Mouse (Mus musculus) MEL (cell line): ENCODE results near the gene H2-Eb2. TPM values are rescaled to one million over a fixed set of nuclear protein-coding genes. Genes with fewer than 3 reads are reported as not detected.

Experiments used
- DNase-seq: peaks from one replicate; pipeline ENCODE4 v3.0.0; 2011; ENCODE audit warnings: low read depth, low spot score
- H3K27ac ChIP-seq: 2 replicates; pipeline ENCODE4 v1.5.1; 2012; ENCODE audit warnings: low read depth, mild to moderate bottlenecking, control low read depth, low read length, moderate library complexity; ENCODE audit not compliant: control insufficient read depth
- H3K27me3 ChIP-seq, 2 experiments: fragments of 150-350 bp in 1 of 2; sonication (generic) in 1 of 2; 2 replicates each; pipeline ENCODE4 v1.6.1; 2012; ENCODE audit warnings: low read length in 2 of 2, mild to moderate bottlenecking in 2 of 2, improper control_type of control experiment in 1 of 2, moderate library complexity in 1 of 2; ENCODE audit not compliant: insufficient read depth in 2 of 2, control insufficient read depth in 1 of 2
- H3K36me3 ChIP-seq, 2 experiments: 2 replicates each; pipeline ENCODE4 v1.6.1; 2012 to 2014; ENCODE audit warnings: low read length in 2 of 2, improper control_type of control experiment in 1 of 2, inconsistent platforms in 1 of 2, mild to moderate bottlenecking in 1 of 2; ENCODE audit not compliant: insufficient read depth in 2 of 2, control insufficient read depth in 1 of 2
- H3K4me1 ChIP-seq, 2 experiments: fragments of 150-350 bp in 1 of 2; sonication (generic) in 1 of 2; 2 replicates each; pipeline ENCODE4 v1.6.1; 2012; ENCODE audit warnings: low read length in 2 of 2, improper control_type of control experiment in 1 of 2, mild to moderate bottlenecking in 1 of 2; ENCODE audit not compliant: insufficient read depth in 2 of 2, control insufficient read depth in 1 of 2
- H3K4me3 ChIP-seq, 2 experiments: fragments of 150-350 bp in 1 of 2; sonication (generic) in 1 of 2; 2 replicates each; pipeline ENCODE4 v1.5.1; 2012; ENCODE audit warnings: low read depth in 2 of 2, low read length in 2 of 2, mild to moderate bottlenecking in 2 of 2, moderate library complexity in 2 of 2, control low read depth in 1 of 2, improper control_type of control experiment in 1 of 2; ENCODE audit not compliant: control insufficient read depth in 1 of 2, insufficient read depth in 1 of 2
- H3K79me2 ChIP-seq: 2 replicates; pipeline ENCODE4 v1.6.1; 2012; ENCODE audit warnings: mild to moderate bottlenecking, low read length, moderate library complexity; ENCODE audit not compliant: control insufficient read depth, poor library complexity, insufficient read depth
- H3K9ac ChIP-seq: 2 replicates; pipeline ENCODE4 v1.6.1; 2012; ENCODE audit warnings: low read depth, mild to moderate bottlenecking, control low read depth, low read length, moderate library complexity; ENCODE audit not compliant: control insufficient read depth, poor library complexity, severe bottlenecking
- H3K9me3 ChIP-seq: fragments of 150-350 bp; sonication (generic); replicated peaks from 2 replicates; pipeline ENCODE4 v1.6.1; 2012; ENCODE audit warnings: mild to moderate bottlenecking, low read length, improper control_type of control experiment, moderate library complexity; ENCODE audit not compliant: insufficient read depth
- CHD2 ChIP-seq: IDR thresholded peaks from 2 replicates; pipeline ENCODE4 v1.6.1; 2011; ENCODE audit warnings: low read length, improper control_type of control experiment
- CTCF ChIP-seq, 3 experiments: IDR thresholded peaks in 2 of 3; conservative IDR thresholded peaks in 1 of 3; 2 replicates each; pipeline ENCODE4 v1.5.1; 2011 to 2012; ENCODE audit warnings: low read length in 3 of 3, low read depth in 2 of 3, mild to moderate bottlenecking in 2 of 3, improper control_type of control experiment in 1 of 3, inconsistent platforms in 1 of 3, mixed read lengths in 1 of 3, moderate library complexity in 1 of 3; ENCODE audit not compliant: control insufficient read depth in 1 of 3, insufficient read depth in 1 of 3, poor library complexity in 1 of 3, severe bottlenecking in 1 of 3
- GATA1 ChIP-seq: IDR thresholded peaks from 2 replicates; pipeline ENCODE4 v1.6.1; 2011; ENCODE audit warnings: low read depth, low read length, improper control_type of control experiment
- JUND ChIP-seq: IDR thresholded peaks from 2 replicates; pipeline ENCODE4 v1.6.1; 2011; ENCODE audit warnings: low read depth, mild to moderate bottlenecking, improper control_type of control experiment, low read length
- MAFK ChIP-seq: IDR thresholded peaks from 2 replicates; pipeline ENCODE4 v1.6.1; 2011; ENCODE audit warnings: low read depth, mild to moderate bottlenecking, low read length, improper control_type of control experiment, borderline replicate concordance
- MAX ChIP-seq: IDR thresholded peaks from 2 replicates; pipeline ENCODE4 v1.6.1; 2011; ENCODE audit warnings: low read length, improper control_type of control experiment
- MEF2A ChIP-seq: IDR thresholded peaks from 2 replicates; pipeline ENCODE4 v1.6.1; 2014; ENCODE audit warnings: low read depth, mild to moderate bottlenecking, inconsistent platforms, low read length, improper control_type of control experiment; ENCODE audit not compliant: poor library complexity, insufficient replicate concordance, severe bottlenecking; ENCODE audit errors: extremely low read depth
- NELFE ChIP-seq: IDR thresholded peaks from 2 replicates; pipeline ENCODE4 v1.6.1; 2011; ENCODE audit warnings: low read depth, low read length, improper control_type of control experiment
- POLR2A ChIP-seq, 2 experiments: IDR thresholded peaks; 2 replicates each; pipeline ENCODE4 v1.6.1; 2011 to 2012; ENCODE audit warnings: low read length in 2 of 2, mild to moderate bottlenecking in 2 of 2, control low read depth in 1 of 2, improper control_type of control experiment in 1 of 2, low read depth in 1 of 2, moderate library complexity in 1 of 2; ENCODE audit not compliant: control insufficient read depth in 1 of 2, insufficient read depth in 1 of 2, poor library complexity in 1 of 2
- POLR2AphosphoS2 ChIP-seq: IDR thresholded peaks from 2 replicates; pipeline ENCODE4 v1.6.1; 2011; ENCODE audit warnings: low read length, improper control_type of control experiment
- SIN3A ChIP-seq: IDR thresholded peaks from 2 replicates; pipeline ENCODE4 v1.6.1; 2012; ENCODE audit warnings: low read length, improper control_type of control experiment, inconsistent platforms
- SMC3 ChIP-seq: IDR thresholded peaks from 2 replicates; pipeline ENCODE4 v1.6.1; 2011; ENCODE audit warnings: low read depth, low read length, improper control_type of control experiment
- TAL1 ChIP-seq: IDR thresholded peaks from 2 replicates; pipeline ENCODE4 v1.6.1; 2012; ENCODE audit warnings: mild to moderate bottlenecking, inconsistent platforms, low read length, moderate library complexity, mixed read lengths
- TCF12 ChIP-seq: IDR thresholded peaks from 2 replicates; pipeline ENCODE4 v1.6.1; 2014; ENCODE audit warnings: low read depth, mild to moderate bottlenecking, inconsistent platforms, low read length, improper control_type of control experiment, moderate library complexity
- USF1 ChIP-seq: IDR thresholded peaks from 2 replicates; pipeline ENCODE4 v1.6.1; 2014; ENCODE audit warnings: low read depth, mild to moderate bottlenecking, inconsistent platforms, low read length, improper control_type of control experiment, moderate library complexity
- ZMIZ1 ChIP-seq: IDR thresholded peaks from 2 replicates; pipeline ENCODE4 v1.6.1; 2012; ENCODE audit warnings: low read depth, mild to moderate bottlenecking, inconsistent platforms, low read length, improper control_type of control experiment, moderate library complexity
- polyA plus RNA-seq, 2 experiments: library from polyadenylated mRNA; stranded (reverse) in 1 of 2; unstranded in 1 of 2; fragments of >175 nt in 1 of 2; fragments of >200 nt in 1 of 2; gene quantifications; 2 replicates each; pipeline versions ENCODE4 v1.2.1 to v1.2.4; 2012; ENCODE audit warnings: low replicate concordance in 2 of 2, low read depth in 1 of 2; ENCODE audit not compliant: insufficient read length in 2 of 2, insufficient read depth in 1 of 2, missing spikeins in 1 of 2
- total RNA-seq: library from RNA; depleted of rRNA; stranded (reverse); fragments of 300-350 nt; gene quantifications from 2 replicates; pipeline ENCODE4 v1.2.3, GENCODE M21; 2012

The H2-Eb2 gene
- total and polyA plus RNA-seq, 3 experiments: not detected

- Histone ChIP-seq H3K4me1 (no peaks in the 10 kb centered on the region), H3K4me3 (no peak overlapping the region), H3K36me3 (no peaks in the 10 kb centered on the region), H3K79me2 (no peaks in the 10 kb centered on the region), H3K9me3 (no peaks in the 10 kb centered on the region), H3K9ac (no peak overlapping the region), H3K27me3 (peaks cover 0 to 3% of the 10 kb centered on the region in 2 experiments; a peak in 2 of 4 replicates), H3K27ac (no peak overlapping the region)
- TF ChIP-seq TCF12: no peak
- no peak for TF ChIP-seq NELFE
- TF ChIP-seq TAL1: no peak
- no peak for TF ChIP-seq CHD2
- TF ChIP-seq USF1: no peak
- TF ChIP-seq POLR2A (IDR thresholded peaks at IDR 0.05; ENCODE audit: control insufficient read depth in 1 of 2, insufficient read depth in 1 of 2, low read depth in 1 of 2, low read length in 2 of 2, poor library complexity in 1 of 2): no peak
- no peak for TF ChIP-seq SMC3
- no peak for TF ChIP-seq SIN3A
- TF ChIP-seq CTCF (IDR thresholded peaks at IDR 0.05 in 2 of 3, conservative IDR thresholded peaks at IDR 0.05 in 1 of 3; ENCODE audit: control insufficient read depth in 1 of 3, insufficient read depth in 1 of 3, low read depth in 2 of 3, low read length in 3 of 3, poor library complexity in 1 of 3, severe bottlenecking in 1 of 3): no peak
- no peak for TF ChIP-seq ZMIZ1
- no peak for TF ChIP-seq MEF2A
- no peak for TF ChIP-seq JUND
- no peak for TF ChIP-seq POLR2AphosphoS2
- no peak for TF ChIP-seq MAFK
- no peak for TF ChIP-seq MAX
- DNase-seq: no peak
These were observed 52.2 kb downstream of the H2-Eb2 start for GRCm38 (mm10) chr17:34377450-34378209.

- Histone ChIP-seq H3K4me3 (no peak overlapping the region), H3K79me2 (no peaks in the 10 kb centered on the region), H3K4me1 (no peaks in the 10 kb centered on the region), H3K27ac (no peak overlapping the region), H3K9ac (no peak overlapping the region), H3K27me3 (no peaks in the 10 kb centered on the region), H3K9me3 (no peaks in the 10 kb centered on the region), H3K36me3 (no peaks in the 10 kb centered on the region)
- DNase-seq: no peak
- no peak for TF ChIP-seq GATA1
These were observed 53.3 kb downstream of the H2-Eb2 start for GRCm38 (mm10) chr17:34378716-34379115.
